Mouse (Mus musculus): ENCODE results near the gene Stil. TPM values are rescaled to one million over a fixed set of nuclear protein-coding genes. Genes with fewer than 3 reads are reported as not detected.
A peak's percentile ranks its signal among the peaks of the same experiment; 100 is the strongest.

Gene Stil
- total and polyA plus RNA-seq, 3 experiments, result 8.1 to 11.8 (median 9.0) TPM

DNA sequence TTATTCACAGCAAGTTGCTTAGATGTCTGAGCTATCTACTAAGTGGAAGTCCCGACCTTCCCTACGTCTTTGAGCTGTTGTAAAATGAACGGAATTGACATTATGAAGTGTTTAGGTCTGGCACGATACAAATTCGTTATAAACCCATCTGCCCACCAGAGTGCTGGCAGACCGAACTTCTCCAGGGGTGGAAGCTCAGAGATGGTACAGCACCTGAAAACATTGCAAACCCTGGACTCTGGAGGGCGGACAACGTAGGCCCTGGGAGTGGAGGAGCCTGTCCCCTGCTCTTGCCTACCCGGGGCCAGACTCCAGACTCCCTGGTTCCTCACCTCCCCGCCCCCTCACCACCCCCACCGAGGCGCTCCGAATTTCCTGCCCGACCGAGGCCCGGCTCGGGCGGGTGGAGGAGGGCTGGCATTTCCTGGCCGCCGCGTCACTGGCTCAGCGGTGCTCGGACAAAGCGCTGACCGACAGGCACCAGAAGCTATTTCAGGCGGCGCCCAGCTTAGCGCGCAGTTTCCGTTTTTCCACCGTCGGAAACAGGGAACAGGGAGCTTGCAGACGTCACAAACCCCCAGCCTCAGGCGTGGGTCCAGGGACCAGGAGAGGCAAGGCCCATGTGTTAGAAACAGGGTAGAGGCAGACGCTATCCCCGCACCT lies 52.5 kb downstream of the Stil start:
- dilution Hi-C loops (cut with MboI; ENCODE audit: extremely low pct_ligation_motif_present, extremely low pct_unique_long_range_greater_than_20kb, low sequenced_read_pairs) (no loop called here), in situ Hi-C loops (cut with MboI; ENCODE audit: low pct_ligation_motif_present, low pct_unique_long_range_greater_than_20kb, low sequenced_read_pairs) (no loop called here)
- Histone ChIP-seq H3K9ac (ENCODE audit: insufficient read depth, low read depth) (no peak overlapping the region), H3K4me1 (ENCODE audit: control insufficient read depth in 1 of 2, insufficient read depth in 2 of 2) (peaks cover 1 to 6% of the 10 kb centered on the region in 2 experiments; a peak in 3 of 4 replicates), H3K9me3 (replicated peaks; ENCODE audit: low read length) (peaks cover 8% of the 10 kb centered on the region), H3K27me3 (replicated peaks) (peaks cover 84% of the 10 kb centered on the region), H3K4me2 (ENCODE audit: insufficient read depth, low read depth, poor library complexity, severe bottlenecking) (peak overlapping the region; percentile 3), H3K4me3 (replicated peaks in 1 of 3; ENCODE audit: low read depth in 2 of 3, low read length in 2 of 3, poor library complexity in 1 of 3) (no peak overlapping the region), H3K79me2 (replicated peaks; ENCODE audit: control insufficient read depth, extremely low read depth, insufficient read depth, poor library complexity, severe bottlenecking) (no peaks in the 10 kb centered on the region), H3K36me3 (replicated peaks in 1 of 2; ENCODE audit: control insufficient read depth in 1 of 2, insufficient read depth in 1 of 2, low read length in 1 of 2) (no peaks in the 10 kb centered on the region), H3K27ac (ENCODE audit: insufficient read depth, low read depth) (no peak overlapping the region)
- TF ChIP-seq ELF1 (IDR thresholded peaks at IDR 0.05; ENCODE audit: low read depth, low read length) (no peak), GABPA (IDR thresholded peaks at IDR 0.05; ENCODE audit: insufficient replicate concordance, low read depth, low read length) (no peak), JUN (IDR thresholded peaks at IDR 0.05; ENCODE audit: insufficient read depth, low read depth, low read length) (no peak), CHD1 (IDR thresholded peaks at IDR 0.05; ENCODE audit: low read depth, low read length) (no peak), CTCF (conservative IDR thresholded peaks at IDR 0.05 in 1 of 2, IDR thresholded peaks at IDR 0.05 in 1 of 2; ENCODE audit: low read depth in 2 of 2, low read length in 2 of 2) (no peak)
- no peak for DNase-seq (ENCODE audit: extremely low read depth)

GRCm38 (mm10) chr4:115055044-115055443 lies 55.1 kb downstream of the Stil start:
- Histone ChIP-seq H3K9ac (ENCODE audit: insufficient read depth, low read depth) (no peak overlapping the region), H3K4me2 (ENCODE audit: insufficient read depth, low read depth, poor library complexity, severe bottlenecking) (no peak overlapping the region), H3K36me3 (replicated peaks in 1 of 2; ENCODE audit: control insufficient read depth in 1 of 2, insufficient read depth in 1 of 2, low read length in 1 of 2) (no peaks in the 10 kb centered on the region), H3K27me3 (replicated peaks) (peaks cover 81% of the 10 kb centered on the region), H3K4me3 (replicated peaks in 1 of 3; ENCODE audit: low read depth in 2 of 3, low read length in 2 of 3, poor library complexity in 1 of 3) (no peak overlapping the region), H3K79me2 (replicated peaks; ENCODE audit: control insufficient read depth, extremely low read depth, insufficient read depth, poor library complexity, severe bottlenecking) (no peaks in the 10 kb centered on the region), H3K4me1 (ENCODE audit: control insufficient read depth in 1 of 2, insufficient read depth in 2 of 2) (no peaks in the 10 kb centered on the region), H3K9me3 (replicated peaks; ENCODE audit: low read length) (peaks cover 8% of the 10 kb centered on the region), H3K27ac (ENCODE audit: insufficient read depth, low read depth) (no peak overlapping the region)
- TF ChIP-seq RAD21 (IDR thresholded peaks at IDR 0.05; ENCODE audit: low read depth, low read length) (no peak), HCFC1 (IDR thresholded peaks at IDR 0.05; ENCODE audit: low read depth, low read length) (no peak), POLR2A (IDR thresholded peaks at IDR 0.05; ENCODE audit: low read depth, low read length) (no peak), NELFE (IDR thresholded peaks at IDR 0.05; ENCODE audit: low read depth, low read length) (no peak), IRF4 (IDR thresholded peaks at IDR 0.05; ENCODE audit: low read depth, low read length) (no peak), MAZ (IDR thresholded peaks at IDR 0.05; ENCODE audit: low read depth, low read length) (no peak), ZNF384 (IDR thresholded peaks at IDR 0.05; ENCODE audit: low read depth, low read length) (no peak), SIN3A (IDR thresholded peaks at IDR 0.05; ENCODE audit: low read length) (no peak), USF2 (conservative IDR thresholded peaks at IDR 0.05; ENCODE audit: low read depth, low read length) (no peak), JUND (conservative IDR thresholded peaks at IDR 0.05; ENCODE audit: low read depth, low read length) (no peak), CHD1 (IDR thresholded peaks at IDR 0.05; ENCODE audit: low read depth, low read length) (no peak), KAT2A (IDR thresholded peaks at IDR 0.05; ENCODE audit: insufficient replicate concordance, low read length) (no peak), MAX (IDR thresholded peaks at IDR 0.05; ENCODE audit: low read length) (no peak)
- dilution Hi-C loops (cut with MboI; ENCODE audit: extremely low pct_ligation_motif_present, extremely low pct_unique_long_range_greater_than_20kb, low sequenced_read_pairs), result no loop called here
- in situ Hi-C loops (cut with MboI; ENCODE audit: low pct_ligation_motif_present, low pct_unique_long_range_greater_than_20kb, low sequenced_read_pairs), result no loop called here
- DNase-seq (ENCODE audit: extremely low read depth), result no peak
